Mouse (Mus musculus) ES-E14 (cell line): ENCODE measurements around the gene Slc22a4. TPM values are rescaled to one million over a fixed set of nuclear protein-coding genes. Genes with fewer than 3 reads are reported as not detected.
"Not testable (repeated sequence)": the region's sequence is repeated elsewhere in the genome, so short reads cannot be mapped to it uniquely, and the experiment has no call there.

ENCODE experiments used
- DNase-seq: peaks from one replicate; pipeline ENCODE4 v3.0.0-alpha.2; 2013; ENCODE audit warnings: low read depth, low spot score
- H3K27ac ChIP-seq: 2 replicates; pipeline ENCODE4 v1.5.1; 2012; ENCODE audit warnings: low read depth, mild to moderate bottlenecking, low read length, moderate library complexity, mixed read lengths; ENCODE audit not compliant: poor library complexity, insufficient read depth, severe bottlenecking
- H3K36me3 ChIP-seq: 2 replicates; pipeline ENCODE4 v1.6.1; 2012; ENCODE audit warnings: mild to moderate bottlenecking, low read length, moderate library complexity, mixed read lengths; ENCODE audit not compliant: control insufficient read depth, poor library complexity, insufficient read depth, severe bottlenecking
- H3K4me1 ChIP-seq, 2 experiments: fragments of 150-350 bp in 1 of 2; sonication (generic) in 1 of 2; 2 replicates each; pipeline ENCODE4 v1.6.1; 2012; ENCODE audit warnings: low read length in 2 of 2, mild to moderate bottlenecking in 1 of 2, mixed read lengths in 1 of 2; ENCODE audit not compliant: control insufficient read depth in 2 of 2, insufficient read depth in 2 of 2, poor library complexity in 1 of 2
- H3K4me3 ChIP-seq, 2 experiments: fragments of 150-350 bp in 1 of 2; sonication (generic) in 1 of 2; 2 replicates each; pipeline ENCODE4 v1.5.1; 2012; ENCODE audit warnings: low read length in 2 of 2, low read depth in 1 of 2, mild to moderate bottlenecking in 1 of 2, mixed read lengths in 1 of 2; ENCODE audit not compliant: insufficient read depth in 1 of 2, poor library complexity in 1 of 2, severe bottlenecking in 1 of 2
- H3K9ac ChIP-seq: 2 replicates; pipeline ENCODE4 v1.6.1; 2012; ENCODE audit warnings: low read depth, mild to moderate bottlenecking, low read length, mixed read lengths; ENCODE audit not compliant: poor library complexity, insufficient read depth, severe bottlenecking
- H3K9me3 ChIP-seq: fragments of 150-350 bp; sonication (generic); 2 replicates; pipeline ENCODE4 v1.6.1; 2012; ENCODE audit warnings: low read depth, mild to moderate bottlenecking, low read length; ENCODE audit not compliant: control insufficient read depth, insufficient read depth
- CHD2 ChIP-seq: IDR thresholded peaks from 2 replicates; pipeline ENCODE4 v1.6.1; 2014; ENCODE audit warnings: mild to moderate bottlenecking, low read depth, low read length, inconsistent platforms
- HCFC1 ChIP-seq: IDR thresholded peaks from 2 replicates; pipeline ENCODE4 v1.6.1; 2012; ENCODE audit warnings: low read length, inconsistent platforms, borderline replicate concordance; ENCODE audit not compliant: insufficient read depth
- MAFK ChIP-seq: IDR thresholded peaks from 2 replicates; pipeline ENCODE4 v1.6.1; 2014; ENCODE audit warnings: mild to moderate bottlenecking, low read depth, low read length, inconsistent platforms; ENCODE audit not compliant: insufficient read depth
- ZC3H11A ChIP-seq: IDR thresholded peaks from 2 replicates; pipeline ENCODE4 v1.6.1; 2012; ENCODE audit warnings: low read depth, mild to moderate bottlenecking, inconsistent platforms, low read length, borderline replicate concordance
- ZNF384 ChIP-seq: IDR thresholded peaks from 2 replicates; pipeline ENCODE4 v1.6.1; 2012; ENCODE audit warnings: low read depth, low read length, inconsistent platforms
- in situ Hi-C, 2 experiments: fragments of 600-800 bp; cut with MboI; formaldehyde crosslinking; loops; one replicate each; pipeline ENCODE4 v1.15.1; 2025; ENCODE audit warnings: low sequenced_read_pairs in 2 of 2, inconsistent platforms in 1 of 2; ENCODE audit not compliant: unreplicated experiment in 2 of 2
- total RNA-seq: library from RNA; depleted of rRNA; stranded (reverse); fragments of 300-350 nt; gene quantifications from 2 replicates; pipeline ENCODE4 v1.2.3, GENCODE M21; 2012

Slc22a4 gene
- total RNA-seq, 1 experiment = 0.27 TPM

DNA sequence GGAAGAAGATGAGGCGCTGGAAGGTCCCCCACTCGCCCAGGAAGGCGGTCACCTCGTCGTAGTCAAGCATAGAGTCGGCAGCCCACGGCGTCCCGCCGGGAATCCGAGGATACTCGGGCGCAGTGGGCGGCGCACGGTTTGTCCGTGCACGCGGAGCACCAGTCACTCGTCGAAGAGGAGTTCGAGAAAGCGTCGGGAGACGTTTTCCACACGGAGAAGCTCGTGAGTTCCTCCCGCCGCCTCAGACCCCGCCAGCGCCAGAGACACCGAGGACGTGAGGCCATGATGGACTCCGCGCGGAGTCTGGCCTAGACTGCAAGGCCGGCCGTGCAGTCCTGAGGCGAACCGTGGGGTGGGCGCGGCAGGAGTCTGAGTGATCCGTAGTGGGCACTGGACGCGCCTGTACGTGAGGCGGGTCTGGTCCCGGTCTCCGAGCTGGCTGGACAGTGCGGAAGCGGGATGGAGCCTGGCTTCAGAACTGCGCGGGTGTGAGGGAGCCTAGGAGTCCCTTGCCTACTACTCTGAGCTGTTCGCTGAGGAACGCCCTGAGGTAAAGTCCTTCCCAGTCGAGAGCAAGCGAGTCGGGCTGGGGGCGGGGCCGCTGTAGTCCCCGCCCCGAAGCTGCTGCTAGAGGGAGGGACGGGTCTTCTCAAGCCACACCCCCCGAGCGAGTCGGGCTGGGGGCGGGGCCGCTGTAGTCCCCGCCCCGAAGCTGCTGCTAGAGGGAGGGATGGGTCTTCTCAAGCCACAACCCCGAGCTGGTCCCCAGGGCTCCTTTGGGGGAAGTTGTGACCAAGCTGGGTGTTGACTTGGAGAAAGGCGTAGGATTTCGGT lies 47.9 kb downstream of the Slc22a4 start, which contains the start of gene Slc22a21:
Gene Slc22a21, minus strand, starts transcription at position 545 of the 834 bp plus-strand sequence.
- no peaks in the 10 kb centered on the region for H3K36me3 ChIP-seq
- in situ Hi-C loops = no loop called here
- no peak within 1 kb of the TSS for H3K27ac ChIP-seq
- peaks cover 0 to 3% of the 10 kb centered on the region in 2 experiments; a peak in 2 of 4 replicates for H3K4me1 ChIP-seq
- H3K4me3 ChIP-seq = peak within 1 kb of the TSS; percentile 78 to 87
- H3K9me3 ChIP-seq = no peaks in the 10 kb centered on the region
- peak; percentile 83 for DNase-seq
- peak within 1 kb of the TSS; percentile 74 for H3K9ac ChIP-seq
- TF ChIP-seq ZNF384 = no peak
- no peak for TF ChIP-seq CHD2
- no peak for TF ChIP-seq ZC3H11A
- no peak for TF ChIP-seq MAFK
- no peak; the same call in 1 of the 2 replicates for TF ChIP-seq HCFC1

DNA sequence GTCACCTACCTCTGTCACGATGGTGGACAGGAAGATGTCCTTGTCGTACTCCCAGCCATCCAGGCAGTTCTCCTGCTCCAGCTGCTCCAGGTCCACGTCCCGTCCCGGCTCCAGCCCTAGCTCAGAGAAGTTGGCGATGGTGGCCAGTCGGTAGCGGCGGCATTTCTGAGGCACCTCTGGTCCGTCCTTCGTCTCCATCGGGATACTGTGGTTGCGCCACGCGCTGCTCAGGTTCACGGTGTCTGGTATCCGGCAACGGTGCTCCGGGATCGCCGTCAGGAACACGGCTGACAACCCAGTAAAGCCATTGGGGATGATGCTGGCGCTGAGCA lies 48.5 kb downstream of the Slc22a4 start:
- DNase-seq, H3K27ac ChIP-seq, H3K4me1 ChIP-seq, in situ Hi-C loops, H3K36me3 ChIP-seq, H3K9me3 ChIP-seq: not testable (repeated sequence)
- Histone ChIP-seq H3K4me3 (peak overlapping the region; percentile 78 to 87), H3K9ac (peak overlapping the region; percentile 74; the same call in 1 of the 2 replicates)

DNA sequence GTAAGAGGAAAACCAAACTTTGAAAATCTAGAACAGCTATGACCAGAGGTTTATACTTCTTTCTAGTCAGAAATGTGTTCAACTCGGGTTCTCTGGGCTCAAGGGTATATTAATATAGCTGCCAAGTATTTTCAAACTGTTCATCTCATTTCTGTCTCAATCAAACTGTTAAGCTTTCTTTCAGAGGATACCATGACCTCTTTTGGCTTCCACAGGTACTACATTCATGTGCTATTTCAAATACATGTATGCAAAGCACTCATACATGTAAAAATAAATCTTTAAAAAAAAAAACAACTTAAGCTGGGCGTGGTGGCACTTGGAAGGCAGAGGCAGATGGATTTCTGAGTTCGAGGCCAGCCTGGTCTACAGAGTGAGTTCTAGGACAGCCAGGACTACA lies 50.2 kb downstream of the Slc22a4 start:
- no peak overlapping the region for H3K4me3 ChIP-seq
- TF ChIP-seq MAFK = no peak
- TF ChIP-seq CHD2 = no peak
- TF ChIP-seq HCFC1 = no peak
- no peak for TF ChIP-seq ZC3H11A
- no peak for TF ChIP-seq ZNF384
- no peak for DNase-seq
- no peaks in the 10 kb centered on the region for H3K36me3 ChIP-seq
- no peak overlapping the region for H3K9ac ChIP-seq
- H3K4me1 ChIP-seq = peaks cover 0 to 3% of the 10 kb centered on the region in 2 experiments; a peak in 1 of 4 replicates
- in situ Hi-C loops = no loop called here
- no peak overlapping the region for H3K27ac ChIP-seq
- H3K9me3 ChIP-seq = no peaks in the 10 kb centered on the region

DNA sequence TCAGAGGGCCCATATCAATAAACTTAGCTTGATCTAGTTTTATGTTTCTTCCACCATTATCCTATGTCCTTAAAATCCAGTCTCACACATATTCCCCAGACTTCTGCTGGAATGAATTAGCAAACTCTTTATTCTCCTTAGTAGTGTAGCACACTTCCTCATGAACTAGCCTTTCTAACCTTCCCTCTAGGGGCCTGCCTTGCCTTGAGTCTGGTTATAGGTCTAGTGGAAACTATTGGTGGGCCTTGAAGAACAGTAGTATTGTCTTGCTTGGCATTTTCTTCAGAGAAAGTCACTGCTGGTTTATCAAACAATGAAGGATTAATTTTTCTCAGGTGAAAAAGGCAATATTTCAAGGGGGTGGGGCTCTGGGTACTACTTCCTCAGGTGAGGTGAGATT lies 52.3 kb downstream of the Slc22a4 start:
- TF ChIP-seq MAFK = no peak
- no peak for TF ChIP-seq ZC3H11A
- Histone ChIP-seq H3K36me3 (no peaks in the 10 kb centered on the region), H3K4me3 (no peak overlapping the region), H3K4me1 (peaks cover 0 to 3% of the 10 kb centered on the region in 2 experiments; a peak in 1 of 4 replicates), H3K27ac (no peak overlapping the region), H3K9ac (no peak overlapping the region), H3K9me3 (no peaks in the 10 kb centered on the region)
- no peak for DNase-seq
- in situ Hi-C loops = no loop called here

DNA sequence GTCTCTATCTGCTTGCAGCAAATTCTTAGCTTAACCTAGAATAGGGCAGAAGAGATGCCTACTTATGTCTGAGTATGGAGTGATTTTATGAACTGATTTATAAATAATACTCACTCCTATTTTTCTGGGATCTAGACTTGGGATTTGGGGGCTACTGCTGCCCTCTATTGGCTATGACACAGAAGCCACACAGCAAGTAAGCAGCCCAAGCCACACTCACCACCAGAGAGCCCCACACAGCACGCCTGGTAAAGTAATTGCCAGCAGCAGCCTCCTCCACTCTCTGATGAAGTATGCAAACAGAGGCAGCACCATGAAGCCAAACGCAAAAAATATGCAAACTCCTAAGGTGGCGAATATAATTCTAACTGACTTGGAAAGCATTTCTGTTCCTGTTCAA lies 68.9 kb downstream of the Slc22a4 start:
- TF ChIP-seq ZNF384 (no peak), CHD2 (no peak), MAFK (no peak), ZC3H11A (no peak), HCFC1 (no peak)
- DNase-seq = no peak
- H3K4me1 ChIP-seq = no peaks in the 10 kb centered on the region
- no peak overlapping the region for H3K9ac ChIP-seq
- in situ Hi-C loops = no loop called here
- H3K27ac ChIP-seq = no peak overlapping the region
- no peaks in the 10 kb centered on the region for H3K36me3 ChIP-seq
- H3K4me3 ChIP-seq = no peak overlapping the region
- H3K9me3 ChIP-seq = no peaks in the 10 kb centered on the region

DNA sequence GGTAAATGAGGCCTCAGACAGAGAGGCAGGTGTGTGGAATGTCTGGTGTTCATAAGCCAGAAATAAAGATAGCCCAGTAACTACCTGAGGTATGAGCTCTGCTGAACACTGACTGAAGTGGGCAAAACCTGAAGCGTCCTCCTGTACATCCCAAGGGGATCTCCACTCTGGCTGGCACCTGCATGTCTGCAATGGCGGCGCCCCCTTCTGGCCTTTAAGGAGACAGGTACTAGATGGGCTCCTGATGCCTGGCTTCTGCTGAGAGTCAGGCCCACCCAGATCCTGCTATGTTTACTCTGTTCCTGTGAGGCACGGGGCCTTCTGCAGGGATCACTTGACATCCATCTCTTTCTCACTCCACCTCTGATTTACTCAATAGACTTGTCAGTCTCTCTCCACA lies 69.7 kb downstream of the Slc22a4 start:
- H3K9me3 ChIP-seq, H3K9ac ChIP-seq, H3K4me3 ChIP-seq, H3K4me1 ChIP-seq, H3K36me3 ChIP-seq, H3K27ac ChIP-seq, in situ Hi-C loops: not testable (repeated sequence)
- DNase-seq = peak; percentile 21
